Mouse (Mus musculus) forebrain, embryonic 13.5 days (tissue): ENCODE results near the gene Fbxl15. TPM values are rescaled to one million over a fixed set of nuclear protein-coding genes. Genes with fewer than 3 reads are reported as not detected.
A peak's percentile ranks its signal among the peaks of the same experiment; 100 is the strongest.

ENCODE experiments used
- ATAC-seq: fragments of 200-750 bp; cut with Nextera tagmentation; 2 replicates; pipeline ENCODE4 v1.8.0; 2017
- H3K27ac ChIP-seq: fragments of 300-500 bp; sonication (generic); 2 replicates; pipeline ENCODE4 v1.5.1; 2015; ENCODE audit warnings: inconsistent platforms, mild to moderate bottlenecking, moderate library complexity
- H3K27me3 ChIP-seq: fragments of 300-500 bp; sonication (generic); 2 replicates; pipeline ENCODE4 v1.6.1; 2015; ENCODE audit warnings: mild to moderate bottlenecking, inconsistent platforms
- H3K36me3 ChIP-seq: fragments of 300-500 bp; sonication (generic); 2 replicates; pipeline ENCODE4 v1.6.1; 2015; ENCODE audit warnings: mild to moderate bottlenecking, inconsistent platforms; ENCODE audit not compliant: poor library complexity, severe bottlenecking
- H3K4me1 ChIP-seq: fragments of 300-500 bp; sonication (generic); 2 replicates; pipeline ENCODE4 v1.6.1; 2015; ENCODE audit warnings: inconsistent platforms
- H3K4me2 ChIP-seq: fragments of 300-500 bp; sonication (generic); 2 replicates; pipeline ENCODE4 v1.6.1; 2015; ENCODE audit warnings: inconsistent platforms, mild to moderate bottlenecking, moderate library complexity
- H3K4me3 ChIP-seq: fragments of 300-500 bp; sonication (generic); 2 replicates; pipeline ENCODE4 v1.5.1; 2015; ENCODE audit warnings: mild to moderate bottlenecking, inconsistent platforms
- H3K9ac ChIP-seq: fragments of 300-500 bp; sonication (generic); 2 replicates; pipeline ENCODE4 v1.6.1; 2015; ENCODE audit warnings: mild to moderate bottlenecking, inconsistent platforms
- H3K9me3 ChIP-seq: fragments of 300-500 bp; sonication (generic); replicated peaks from 2 replicates; pipeline ENCODE4 v1.6.1; 2016; ENCODE audit warnings: inconsistent platforms
- WGBS: fragments of 180-500 bp; shearing (Covaris S2); methylation state at CpG from one replicate; pipeline ENCODE4 v1.1.7; 2015; 5-methylcytosine and 5-hydroxymethylcytosine counted together
- polyA plus RNA-seq: library from polyadenylated mRNA; unstranded; fragments of >200 nt; fragmentation: Nextera tagmentation; extraction: Ambion mirVana; gene quantifications from 2 replicates; pipeline ENCODE4 v1.2.1, GENCODE M21; 2015

Gene Fbxl15
- 30.8 and 32.8 TPM in 2 replicates for polyA plus RNA-seq

DNA sequence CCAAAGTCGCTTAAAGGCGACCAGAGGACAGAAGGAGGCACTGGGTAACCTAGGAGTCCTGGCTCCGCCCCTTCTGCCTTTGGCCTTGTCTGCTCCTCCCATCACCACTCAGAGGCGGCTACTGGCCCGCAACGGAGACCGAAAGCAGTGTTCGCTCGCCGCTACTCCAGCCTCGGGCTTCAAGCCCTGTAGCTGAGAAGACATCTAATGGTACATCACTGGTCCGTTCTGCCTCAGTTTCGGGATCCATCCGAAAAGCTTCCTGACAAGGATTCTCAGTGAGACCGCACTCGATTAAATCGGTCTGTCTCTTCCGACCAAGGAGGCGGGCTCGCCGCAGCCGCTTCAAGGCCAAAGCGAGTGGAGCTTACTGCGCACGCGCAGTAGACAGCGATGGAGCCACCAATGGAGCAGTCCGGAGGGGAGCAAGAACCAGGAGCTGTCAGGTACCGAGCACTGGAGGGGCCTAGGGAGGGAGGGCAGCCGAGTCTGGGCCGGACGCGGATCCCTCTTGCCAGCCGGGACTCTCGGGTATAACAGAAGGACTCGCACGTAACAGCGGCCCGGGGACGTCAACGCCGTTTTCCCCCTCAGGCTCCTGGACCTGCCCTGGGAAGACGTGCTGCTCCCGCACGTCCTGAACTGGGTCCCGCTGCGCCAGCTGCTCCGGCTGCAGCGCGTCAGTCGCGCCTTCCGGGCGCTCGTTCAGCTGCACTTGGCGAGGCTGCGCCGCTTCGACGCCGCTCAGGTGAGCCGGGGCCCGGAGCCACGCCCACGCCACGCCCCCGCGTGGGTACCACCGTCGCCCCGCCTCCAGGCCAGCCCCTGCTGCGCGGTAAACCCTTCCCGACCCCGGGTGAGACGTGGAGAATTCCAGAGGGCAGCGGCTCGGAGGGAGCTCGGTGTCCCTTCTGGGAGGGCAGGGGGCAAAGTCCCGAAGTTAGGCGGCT lies at the start of gene Fbxl15:
Gene Fbxl15, plus strand, starts transcription at position 104 of the 950 bp plus-strand sequence.
- Histone ChIP-seq H3K9ac (peak within 1 kb of the TSS; percentile 83), H3K27ac (peak within 1 kb of the TSS; percentile 95), H3K9me3 (no peaks in the 10 kb centered on the region), H3K4me2 (peak within 1 kb of the TSS; percentile 100), H3K4me3 (peak within 1 kb of the TSS; percentile 75), H3K4me1 (peaks cover 60% of the 10 kb centered on the region), H3K27me3 (peaks cover 28% of the 10 kb centered on the region), H3K36me3 (peaks cover 30% of the 10 kb centered on the region)
- under 1% methylated on average over 80 of the region's 81 CpGs for WGBS
- ATAC-seq, result peak; percentile 90

DNA sequence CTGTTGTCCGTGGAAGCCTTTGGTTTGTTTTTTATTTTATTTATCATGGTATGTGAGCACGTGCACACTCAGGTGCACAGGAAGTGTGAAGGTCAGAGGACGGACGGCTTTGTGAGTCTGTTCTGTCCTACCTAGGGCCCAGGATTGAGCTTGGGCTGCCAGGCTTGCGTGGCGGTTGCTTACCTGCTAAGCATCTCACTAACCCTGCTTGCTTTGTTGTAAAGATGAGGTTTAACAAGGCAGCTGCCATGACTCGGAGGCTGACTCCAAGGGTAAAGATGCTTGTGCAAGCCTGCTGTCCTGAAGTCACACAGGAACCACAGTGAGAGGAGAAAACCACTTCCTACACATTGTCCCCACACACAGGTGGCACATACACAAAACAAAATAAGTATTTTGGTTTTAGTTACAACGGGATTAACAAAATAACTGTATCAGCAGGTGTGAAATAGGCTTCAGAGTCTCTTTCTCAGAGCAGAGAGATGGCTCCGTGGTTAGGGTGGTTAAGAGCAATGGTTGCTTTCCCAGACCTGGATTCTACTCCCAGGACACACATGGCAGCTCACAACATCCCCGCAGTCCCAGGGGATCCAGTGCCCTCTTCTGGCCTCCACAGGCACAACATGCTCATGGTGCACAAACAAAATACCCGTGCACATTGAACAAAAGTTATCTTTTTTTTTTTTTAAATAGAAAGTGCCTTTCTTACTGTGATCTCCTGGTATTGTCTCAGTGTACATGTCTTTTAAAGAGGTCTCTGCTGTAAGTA lies 45.7 kb upstream of the Fbxl15 start:
- ATAC-seq, result no peak
- 97% methylated on average over 11 of the region's 11 CpGs for WGBS

DNA sequence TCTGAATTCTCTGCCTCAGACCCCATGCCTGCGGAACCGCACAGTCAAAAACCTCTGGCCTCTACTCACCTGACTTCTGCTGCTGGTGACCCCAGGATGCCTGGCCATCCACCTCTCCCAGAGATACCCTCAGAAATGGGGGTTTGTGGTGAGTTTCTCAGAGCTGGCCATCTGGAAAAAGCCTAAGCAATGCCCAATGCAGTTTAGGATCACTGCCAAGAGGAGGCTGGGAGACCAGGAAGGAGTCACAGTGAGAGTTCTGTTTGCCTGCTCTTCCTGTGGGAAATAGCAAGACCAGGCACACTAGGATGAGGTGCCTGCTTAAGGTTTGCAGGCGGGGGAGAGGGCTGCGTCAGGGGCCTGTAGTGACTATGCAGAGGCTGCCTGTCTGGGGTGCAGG lies 43.3 kb upstream of the Fbxl15 start:
- no peak overlapping the region for H3K9ac ChIP-seq
- no peak overlapping the region for H3K27ac ChIP-seq
- H3K36me3 ChIP-seq, result peaks cover 79% of the 10 kb centered on the region
- H3K9me3 ChIP-seq, result no peaks in the 10 kb centered on the region
- H3K27me3 ChIP-seq, result no peaks in the 10 kb centered on the region
- no peak overlapping the region for H3K4me2 ChIP-seq
- no peak for ATAC-seq
- 89% methylated on average over 4 of the region's 4 CpGs for WGBS
- H3K4me1 ChIP-seq, result no peaks in the 10 kb centered on the region
- no peak overlapping the region for H3K4me3 ChIP-seq

More for the DNA sequence above, 45.7 kb upstream of the Fbxl15 start:
- H3K36me3 ChIP-seq, result peaks cover 92% of the 10 kb centered on the region
- no peaks in the 10 kb centered on the region for H3K27me3 ChIP-seq
- H3K9ac ChIP-seq, result no peak overlapping the region
- no peak overlapping the region for H3K4me3 ChIP-seq
- H3K27ac ChIP-seq, result no peak overlapping the region
- no peaks in the 10 kb centered on the region for H3K9me3 ChIP-seq
- H3K4me1 ChIP-seq, result no peaks in the 10 kb centered on the region
- no peak overlapping the region for H3K4me2 ChIP-seq

DNA sequence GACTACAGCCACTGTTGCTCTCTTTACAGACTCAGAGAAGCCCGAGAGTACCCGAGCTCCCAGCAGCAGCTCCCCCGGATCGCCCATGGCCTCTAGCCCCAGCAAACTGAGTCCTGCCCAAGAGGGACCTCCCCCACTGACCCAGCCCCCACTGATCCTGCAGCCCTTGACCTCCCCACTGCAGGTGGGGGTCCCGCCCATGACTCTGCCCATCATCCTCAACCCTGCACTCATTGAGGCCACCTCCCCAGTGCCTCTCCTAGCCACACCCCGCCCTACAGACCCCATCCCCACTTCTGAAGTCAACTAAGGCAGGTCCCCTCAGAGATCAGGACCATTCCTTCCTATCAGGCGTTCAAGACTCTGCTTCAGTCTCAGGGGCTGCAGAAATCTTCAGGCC lies 42.4 kb upstream of the Fbxl15 start:
- H3K9me3 ChIP-seq, result no peaks in the 10 kb centered on the region
- H3K4me3 ChIP-seq, result no peak overlapping the region
- no peak overlapping the region for H3K27ac ChIP-seq
- ATAC-seq, result no peak
- WGBS, result 92% methylated on average over 7 of the region's 7 CpGs
- no peak overlapping the region for H3K9ac ChIP-seq
- no peak overlapping the region for H3K4me2 ChIP-seq
- peaks cover 70% of the 10 kb centered on the region for H3K36me3 ChIP-seq
- no peaks in the 10 kb centered on the region for H3K27me3 ChIP-seq
- no peaks in the 10 kb centered on the region for H3K4me1 ChIP-seq

DNA sequence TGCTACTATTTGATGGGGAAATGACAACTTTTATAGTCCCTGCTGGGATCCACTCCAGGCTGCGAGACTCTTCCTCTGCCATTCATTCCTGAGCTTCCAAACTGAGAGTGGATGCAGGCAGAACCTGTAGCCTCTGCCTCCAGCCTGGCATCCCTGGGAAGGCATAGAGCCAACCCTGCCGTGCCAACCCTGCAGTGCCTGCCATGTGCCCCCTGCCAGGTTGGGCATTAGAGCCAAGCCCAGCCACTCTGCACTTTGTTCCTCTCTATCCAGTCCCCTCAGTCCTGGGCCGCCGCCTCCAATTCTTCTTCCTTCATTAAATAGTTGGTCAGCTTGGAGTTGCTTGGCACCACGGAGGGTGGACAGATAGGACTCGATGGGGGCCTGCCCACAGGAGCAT lies 41.9 kb upstream of the Fbxl15 start:
- ATAC-seq, result no peak
- Histone ChIP-seq H3K27ac (no peak overlapping the region), H3K9me3 (no peaks in the 10 kb centered on the region), H3K4me3 (no peak overlapping the region), H3K4me1 (no peaks in the 10 kb centered on the region), H3K27me3 (no peaks in the 10 kb centered on the region), H3K4me2 (no peak overlapping the region), H3K9ac (no peak overlapping the region), H3K36me3 (peaks cover 66% of the 10 kb centered on the region)
- 91% methylated on average over 6 of the region's 6 CpGs for WGBS

DNA sequence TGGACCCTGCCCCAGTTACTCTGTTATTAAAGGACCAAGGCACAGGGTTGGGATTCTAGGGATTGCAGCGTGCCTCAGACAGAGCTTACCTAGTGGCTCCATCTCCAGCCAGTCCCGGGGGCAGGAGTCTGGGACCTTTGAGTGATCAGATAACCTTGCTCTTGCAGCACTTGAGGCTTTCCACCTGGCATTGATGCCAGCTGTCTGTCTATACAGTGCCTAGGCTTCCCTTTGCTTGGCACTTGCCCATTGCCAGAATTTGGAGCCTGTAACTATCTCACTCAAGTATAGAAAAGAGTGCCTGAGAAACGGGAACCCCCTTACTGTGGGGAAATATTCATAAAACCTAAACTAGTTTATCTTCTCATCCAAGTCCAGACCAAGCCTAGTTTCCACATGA lies 41.1 kb upstream of the Fbxl15 start:
- Histone ChIP-seq H3K4me3 (no peak overlapping the region), H3K27me3 (no peaks in the 10 kb centered on the region), H3K27ac (no peak overlapping the region), H3K36me3 (peaks cover 57% of the 10 kb centered on the region), H3K9me3 (no peaks in the 10 kb centered on the region), H3K4me1 (no peaks in the 10 kb centered on the region), H3K4me2 (no peak overlapping the region), H3K9ac (no peak overlapping the region)
- ATAC-seq, result no peak
- 90% methylated on average over 3 of the region's 3 CpGs for WGBS

DNA sequence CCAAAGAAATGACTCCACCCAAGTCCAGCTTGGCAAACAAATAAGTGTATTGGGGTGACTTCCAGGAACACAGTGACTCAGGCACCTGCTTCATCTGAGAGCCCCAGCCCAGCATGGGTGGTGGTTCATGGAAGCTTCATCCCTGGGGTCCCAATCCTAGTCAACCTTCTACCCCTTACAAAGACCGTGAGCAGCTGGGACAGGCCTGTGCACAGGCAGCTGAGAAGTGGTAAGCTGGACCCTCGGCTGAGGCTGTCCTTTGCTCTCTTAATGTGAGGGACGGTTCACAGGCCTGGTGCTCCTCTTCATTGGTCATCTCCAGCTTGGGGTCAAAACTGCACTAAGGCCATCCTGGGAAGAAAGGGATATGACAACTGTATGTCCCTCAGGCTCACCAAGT lies 40.4 kb upstream of the Fbxl15 start:
- Histone ChIP-seq H3K27me3 (no peaks in the 10 kb centered on the region), H3K4me2 (no peak overlapping the region), H3K4me3 (no peak overlapping the region), H3K4me1 (no peaks in the 10 kb centered on the region), H3K9ac (no peak overlapping the region), H3K36me3 (peaks cover 51% of the 10 kb centered on the region), H3K27ac (no peak overlapping the region), H3K9me3 (no peaks in the 10 kb centered on the region)
- WGBS, result 89% methylated on average over 3 of the region's 3 CpGs
- ATAC-seq, result no peak

DNA sequence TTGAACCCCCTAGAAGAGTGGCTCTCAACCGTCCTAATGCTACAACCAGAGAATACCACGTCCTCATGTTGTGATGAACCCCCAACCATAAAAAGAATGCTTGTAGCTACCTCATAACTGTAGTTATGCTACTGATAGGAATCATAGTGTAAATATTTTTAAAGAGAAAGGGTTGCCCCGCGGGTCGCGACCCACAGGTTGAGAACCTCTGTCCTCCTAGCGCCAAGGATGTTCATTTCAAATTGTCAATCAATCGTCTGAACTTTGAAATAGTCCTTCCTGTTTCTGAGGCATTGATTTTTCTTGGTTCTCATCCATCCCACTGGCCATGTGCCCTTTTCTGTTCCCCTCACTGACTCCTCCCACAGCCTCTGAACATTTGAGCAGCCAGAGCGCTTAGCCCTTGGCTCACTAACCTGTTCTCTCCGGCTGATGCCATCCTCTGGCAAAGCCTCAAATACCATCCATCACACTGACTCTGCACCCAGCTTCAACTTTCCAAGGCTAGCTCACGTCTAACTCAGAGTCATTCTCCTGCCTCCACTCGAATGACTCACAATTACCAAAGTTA lies 37.4 kb upstream of the Fbxl15 start:
- Histone ChIP-seq H3K27me3 (no peaks in the 10 kb centered on the region), H3K4me1 (no peaks in the 10 kb centered on the region), H3K9ac (no peak overlapping the region), H3K4me2 (no peak overlapping the region), H3K27ac (no peak overlapping the region), H3K9me3 (no peaks in the 10 kb centered on the region), H3K36me3 (peaks cover 20% of the 10 kb centered on the region), H3K4me3 (no peak overlapping the region)
- WGBS, result 76% methylated on average over 12 of the region's 12 CpGs
- ATAC-seq, result no peak

DNA sequence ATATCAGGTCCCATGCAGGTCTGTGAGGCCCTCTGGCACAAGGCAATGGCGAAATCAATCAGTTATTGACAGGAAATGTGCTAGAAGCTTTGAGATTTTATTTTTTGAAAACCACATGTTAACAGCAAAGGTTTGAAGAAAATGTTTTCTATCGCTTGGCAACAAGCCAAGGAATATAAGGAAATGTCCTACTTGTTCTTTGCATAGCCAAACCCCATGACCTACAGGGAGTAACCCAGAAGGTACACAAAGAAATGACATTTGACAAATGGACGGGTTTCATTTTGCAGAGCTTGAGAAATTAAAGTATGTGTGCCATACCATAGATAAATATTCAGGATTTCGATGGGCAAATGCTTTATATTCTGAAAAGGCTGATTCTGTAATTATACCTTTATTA lies 31.0 kb upstream of the Fbxl15 start:
- no peaks in the 10 kb centered on the region for H3K36me3 ChIP-seq
- no peak overlapping the region for H3K4me3 ChIP-seq
- H3K4me1 ChIP-seq, result no peaks in the 10 kb centered on the region
- ATAC-seq, result no peak
- 74% methylated on average over 4 of the region's 4 CpGs for WGBS
- H3K9ac ChIP-seq, result no peak overlapping the region
- H3K27ac ChIP-seq, result no peak overlapping the region
- H3K9me3 ChIP-seq, result no peaks in the 10 kb centered on the region
- H3K4me2 ChIP-seq, result no peak overlapping the region
- no peaks in the 10 kb centered on the region; the same call in 1 of the 2 replicates for H3K27me3 ChIP-seq

DNA sequence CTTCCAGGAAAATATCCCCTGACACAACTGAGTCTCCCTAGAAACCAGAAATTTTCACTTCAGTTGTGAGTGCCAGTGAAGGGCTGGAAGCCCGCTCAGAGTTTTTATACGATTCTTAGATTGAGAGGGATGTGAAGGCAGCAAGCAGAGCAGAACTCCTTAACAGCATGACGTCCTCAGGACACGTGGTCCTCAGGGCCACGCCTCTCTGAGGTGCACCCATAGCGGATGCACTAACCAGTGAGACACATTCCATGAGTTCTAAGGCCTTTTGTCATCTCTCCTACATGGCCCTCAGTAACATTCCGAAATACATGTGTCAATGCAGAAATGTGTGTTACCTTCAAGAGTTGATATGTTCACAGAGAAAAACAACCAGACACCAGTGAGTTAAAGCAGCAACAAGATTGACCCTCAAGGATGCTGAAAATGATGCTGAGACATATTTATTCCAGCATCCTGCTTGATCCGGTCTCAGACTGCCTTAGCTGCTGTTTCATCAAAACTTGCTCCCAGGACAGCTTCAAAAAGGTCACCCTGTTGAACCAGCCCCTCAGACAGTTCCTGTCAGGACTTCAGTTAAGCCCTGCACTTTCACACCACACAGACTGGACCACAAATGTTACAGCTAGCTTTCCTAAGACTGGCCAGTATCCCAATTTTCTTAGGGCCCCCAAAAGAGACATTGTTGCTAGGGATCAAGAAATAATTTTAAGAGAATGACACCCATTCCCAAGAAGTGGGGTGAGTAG lies 27.5 kb upstream of the Fbxl15 start:
- 41% methylated on average over 8 of the region's 8 CpGs for WGBS

DNA sequence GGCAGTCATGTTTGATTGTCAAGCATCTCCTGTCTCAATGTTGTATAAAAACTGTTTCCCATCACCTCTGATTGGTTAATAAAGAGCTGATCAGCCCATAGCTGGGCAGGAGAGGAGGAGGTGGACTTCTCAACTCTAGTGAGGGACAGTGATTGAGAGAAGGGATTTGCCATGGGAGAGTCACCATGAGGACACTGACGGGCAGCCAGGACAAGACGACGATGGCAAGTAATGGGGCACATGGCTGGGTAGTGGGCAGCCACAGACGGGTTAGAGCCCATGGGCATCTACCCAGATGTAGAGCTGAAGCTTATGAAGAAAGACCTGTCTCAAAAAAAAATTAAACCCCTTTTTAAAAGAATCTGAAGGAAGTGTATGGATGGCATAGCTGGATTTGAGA lies 25.4 kb upstream of the Fbxl15 start:
- Histone ChIP-seq H3K27ac (no peak overlapping the region), H3K9ac (peak overlapping the region; percentile 18; the same call in 1 of the 2 replicates), H3K36me3 (no peaks in the 10 kb centered on the region), H3K4me1 (peaks cover 23% of the 10 kb centered on the region), H3K9me3 (no peaks in the 10 kb centered on the region), H3K4me3 (no peak overlapping the region), H3K4me2 (no peak overlapping the region), H3K27me3 (peaks cover 29% of the 10 kb centered on the region)
- WGBS, result 90% methylated on average over 4 of the region's 4 CpGs
- no peak for ATAC-seq

More for the DNA sequence above, 27.5 kb upstream of the Fbxl15 start:
- no peak for ATAC-seq
- H3K9me3 ChIP-seq, result no peaks in the 10 kb centered on the region
- H3K4me3 ChIP-seq, result no peak overlapping the region
- H3K27me3 ChIP-seq, result peaks cover 8% of the 10 kb centered on the region
- H3K4me1 ChIP-seq, result peaks cover 16% of the 10 kb centered on the region
- no peak overlapping the region for H3K27ac ChIP-seq
- no peak overlapping the region for H3K9ac ChIP-seq
- H3K4me2 ChIP-seq, result no peak overlapping the region
- H3K36me3 ChIP-seq, result no peaks in the 10 kb centered on the region
